12 mouse cellular contexts compared by ENCODE assay signal in the genomic region with DNA sequence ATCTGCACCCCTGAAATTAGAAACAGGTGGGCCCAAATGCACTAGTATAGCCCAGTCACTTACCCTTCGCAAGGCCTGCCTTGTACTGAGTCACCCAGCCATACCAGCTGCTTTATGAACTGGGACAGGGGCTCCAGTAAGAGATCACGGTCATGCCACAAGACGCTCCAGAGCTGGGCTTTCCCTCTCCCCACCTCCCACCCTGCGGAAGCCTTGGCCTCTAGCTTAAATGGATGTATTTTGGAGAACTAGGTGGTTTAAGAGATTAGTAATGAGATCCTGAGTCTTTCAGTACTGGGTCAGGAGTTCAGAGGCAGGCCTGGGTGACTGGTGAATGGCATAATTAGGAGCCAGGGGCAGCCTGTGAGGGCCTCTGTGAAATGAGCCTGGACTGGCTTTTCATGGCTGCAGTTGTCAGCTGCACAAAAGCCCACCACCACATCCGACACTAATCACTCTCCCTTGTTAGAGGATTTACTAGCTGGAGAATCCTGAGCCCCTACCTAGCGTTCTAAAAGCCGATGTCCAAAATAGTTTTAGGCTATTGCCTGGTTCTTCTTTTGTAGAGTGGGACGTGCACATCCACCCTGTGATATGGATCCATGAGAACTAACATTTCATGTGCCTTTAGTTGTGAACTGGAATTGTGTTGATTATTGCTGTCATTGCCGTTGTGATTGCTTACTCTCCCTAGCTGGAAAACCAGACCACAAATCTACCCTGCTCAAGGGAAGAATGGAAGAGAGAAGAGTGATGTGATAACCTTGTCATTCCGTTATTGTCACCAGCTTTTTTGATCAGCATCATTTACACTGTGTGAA.
DNase-seq lines count a peak whose midpoint lies in the region; ATAC-seq and TF ChIP-seq lines count a peak whose summit lies in the region.
"Had no signal": no experiment of that assay in that cellular context is flagged by ENCODE, and none has a peak within 500 bp of the region (broad histone marks: within the 10 kb centered on the region; RNA-seq: fewer than 3 reads in every experiment).

No protein-coding gene starts in this region.

- H3K27ac ChIP-seq in kidney, embryonic 14.5 days (ENCODE audit: low read depth, low read length) = no peak overlapping the region
- H3K27ac ChIP-seq in embryonic facial prominence, embryonic 14.5 days (replicated peaks; ENCODE audit: low read depth, low read length) = no peak overlapping the region
- H3K27ac ChIP-seq in limb, embryonic 11.5 days (replicated peaks; ENCODE audit: low read depth, low read length) = no peak overlapping the region
- H3K27ac ChIP-seq in neural tube, embryonic 14.5 days (ENCODE audit: low read depth, low read length) = no peak overlapping the region
- no peak overlapping the region for H3K27ac ChIP-seq in stomach, postnatal 0 days (replicated peaks)
- H3K27ac ChIP-seq: heart, adult 2 months; stomach, embryonic 15.5 days had no signal

- H3K4me1 ChIP-seq in kidney, embryonic 14.5 days (ENCODE audit: control insufficient read depth, insufficient read depth, low read length) = peaks cover 4% of the 10 kb centered on the region; the same call in 1 of the 2 replicates
- 0 out of 2 replicates have a peak, but pooled peaks cover 2% of the 10 kb centered on the region for H3K4me1 ChIP-seq in embryonic facial prominence, embryonic 14.5 days (ENCODE audit: control insufficient read depth, insufficient read depth, low read length)
- peaks cover 16% of the 10 kb centered on the region; the same call in 1 of the 2 replicates for H3K4me1 ChIP-seq in limb, embryonic 11.5 days (ENCODE audit: control insufficient read depth, insufficient read depth, low read length)
- H3K4me1 ChIP-seq in neural tube, embryonic 14.5 days (ENCODE audit: control insufficient read depth, insufficient read depth, low read length) = no peaks in the 10 kb centered on the region
- H3K4me1 ChIP-seq in stomach, postnatal 0 days (replicated peaks; ENCODE audit: control insufficient read depth, insufficient read depth) = no peaks in the 10 kb centered on the region
- H3K4me1 ChIP-seq: stomach, embryonic 15.5 days had no signal

- no peaks in the 10 kb centered on the region for H3K27me3 ChIP-seq in kidney, embryonic 14.5 days (ENCODE audit: control insufficient read depth, insufficient read depth, low read length)
- H3K27me3 ChIP-seq in embryonic facial prominence, embryonic 14.5 days (replicated peaks; ENCODE audit: control insufficient read depth, insufficient read depth, low read length) = no peaks in the 10 kb centered on the region
- no peaks in the 10 kb centered on the region for H3K27me3 ChIP-seq in limb, embryonic 11.5 days (ENCODE audit: control insufficient read depth, insufficient read depth, low read length)
- no peaks in the 10 kb centered on the region for H3K27me3 ChIP-seq in neural tube, embryonic 14.5 days (ENCODE audit: control insufficient read depth, insufficient read depth, low read length)
- H3K27me3 ChIP-seq in stomach, postnatal 0 days (ENCODE audit: control insufficient read depth, insufficient read depth, low read length) = no peaks in the 10 kb centered on the region
- H3K27me3 ChIP-seq: stomach, embryonic 15.5 days had no signal

- no peak for DNase-seq in kidney, postnatal 10 days
- DNase-seq in embryonic facial prominence, embryonic 14.5 days (ENCODE audit: low spot score) = peak; percentile 48
- peak; percentile 71 for DNase-seq in limb, embryonic 11.5 days (ENCODE audit: low spot score)
- DNase-seq in adrenal gland, postnatal 36 days = no peak
- no peak for DNase-seq in stomach, postnatal 0 days (ENCODE audit: low spot score)
- DNase-seq in right cerebral cortex, adult 2 months (ENCODE audit: low spot score in 2 of 2) = no peak
- DNase-seq: B cell, adult 2 months; heart, adult 2 months; left cerebral cortex, postnatal 4 days had no signal

- no peaks in the 10 kb centered on the region for H3K36me3 ChIP-seq in kidney, embryonic 14.5 days (ENCODE audit: control insufficient read depth, insufficient read depth, low read length)
- no peaks in the 10 kb centered on the region for H3K36me3 ChIP-seq in embryonic facial prominence, embryonic 14.5 days (ENCODE audit: control insufficient read depth, insufficient read depth, low read length)
- no peaks in the 10 kb centered on the region for H3K36me3 ChIP-seq in limb, embryonic 11.5 days (ENCODE audit: control insufficient read depth, insufficient read depth, low read length)
- H3K36me3 ChIP-seq in neural tube, embryonic 14.5 days (ENCODE audit: control insufficient read depth, insufficient read depth, low read length) = no peaks in the 10 kb centered on the region
- H3K36me3 ChIP-seq in stomach, postnatal 0 days (ENCODE audit: control insufficient read depth, insufficient read depth, low read length) = no peaks in the 10 kb centered on the region
- H3K36me3 ChIP-seq: stomach, embryonic 15.5 days had no signal

- no peak overlapping the region for H3K4me2 ChIP-seq in kidney, embryonic 14.5 days (replicated peaks; ENCODE audit: low read depth, low read length)
- no peak overlapping the region for H3K4me2 ChIP-seq in embryonic facial prominence, embryonic 14.5 days (ENCODE audit: low read depth, low read length)
- no peak overlapping the region for H3K4me2 ChIP-seq in limb, embryonic 11.5 days (ENCODE audit: low read depth, severe bottlenecking)
- H3K4me2 ChIP-seq in neural tube, embryonic 14.5 days (ENCODE audit: low read depth, low read length) = no peak overlapping the region
- H3K4me2 ChIP-seq in stomach, postnatal 0 days (replicated peaks; ENCODE audit: low read depth) = no peak overlapping the region
- H3K4me2 ChIP-seq: stomach, embryonic 15.5 days had no signal

- H3K9ac ChIP-seq in kidney, embryonic 14.5 days (ENCODE audit: low read depth, low read length) = no peak overlapping the region
- H3K9ac ChIP-seq in embryonic facial prominence, embryonic 14.5 days (ENCODE audit: low read depth, low read length) = no peak overlapping the region
- no peak overlapping the region for H3K9ac ChIP-seq in limb, embryonic 11.5 days (ENCODE audit: low read length)
- no peak overlapping the region for H3K9ac ChIP-seq in neural tube, embryonic 14.5 days (replicated peaks; ENCODE audit: low read depth, low read length)
- H3K9ac ChIP-seq in stomach, postnatal 0 days (ENCODE audit: low read length) = no peak overlapping the region
- H3K9ac ChIP-seq: stomach, embryonic 15.5 days had no signal

- no peaks in the 10 kb centered on the region for H3K9me3 ChIP-seq in kidney, embryonic 14.5 days (ENCODE audit: control insufficient read depth, low read length)
- no peaks in the 10 kb centered on the region for H3K9me3 ChIP-seq in embryonic facial prominence, embryonic 14.5 days (ENCODE audit: control insufficient read depth, low read length)
- no peaks in the 10 kb centered on the region for H3K9me3 ChIP-seq in limb, embryonic 11.5 days (ENCODE audit: control insufficient read depth, low read length)
- no peaks in the 10 kb centered on the region for H3K9me3 ChIP-seq in neural tube, embryonic 14.5 days (ENCODE audit: control insufficient read depth, low read length)
- no peaks in the 10 kb centered on the region for H3K9me3 ChIP-seq in stomach, postnatal 0 days (ENCODE audit: control insufficient read depth, low read length)
- H3K9me3 ChIP-seq: stomach, embryonic 15.5 days had no signal

- 37% methylated on average over 10 of the region's 10 CpGs for WGBS in kidney, embryonic 14.5 days
- whole genome bisulfite sequencing in embryonic facial prominence, embryonic 14.5 days = 29% methylated on average over 10 of the region's 10 CpGs
- WGBS in limb, embryonic 11.5 days = 12% methylated on average over 10 of the region's 10 CpGs
- WGBS in neural tube, embryonic 14.5 days = 17% methylated on average over 10 of the region's 10 CpGs
- WGBS in stomach, postnatal 0 days = 74% methylated on average over 10 of the region's 10 CpGs

- ATAC-seq in kidney, embryonic 14.5 days (ENCODE audit: low FRiP score, low TSS enrichment) = peak; percentile 92
- peak; percentile 91 for ATAC-seq in embryonic facial prominence, embryonic 14.5 days (ENCODE audit: low read depth)
- ATAC-seq in limb, embryonic 11.5 days (ENCODE audit: insufficient number of reproducible peaks, low FRiP score, low TSS enrichment, low read depth) = peak; percentile 92
- ATAC-seq in neural tube, embryonic 14.5 days (ENCODE audit: low read depth) = 0 out of 2 replicates have a peak, but pooled peaks have one; percentile 45
- ATAC-seq in stomach, postnatal 0 days (ENCODE audit: low FRiP score, low TSS enrichment) = no peak

- no peak overlapping the region for H3K4me3 ChIP-seq in kidney, embryonic 14.5 days (ENCODE audit: low read length)
- H3K4me3 ChIP-seq in embryonic facial prominence, embryonic 14.5 days (ENCODE audit: low read depth, low read length) = no peak overlapping the region
- no peak overlapping the region for H3K4me3 ChIP-seq in limb, embryonic 11.5 days (ENCODE audit: low read depth, low read length)
- H3K4me3 ChIP-seq in neural tube, embryonic 14.5 days (ENCODE audit: low read depth, low read length) = no peak overlapping the region
- no peak overlapping the region for H3K4me3 ChIP-seq in stomach, postnatal 0 days (ENCODE audit: low read depth, low read length)
- H3K4me3 ChIP-seq: heart, adult 2 months; stomach, embryonic 15.5 days had no signal

- TF ChIP-seq EP300 in stomach, postnatal 0 days (optimal IDR thresholded peaks at IDR 0.05) = no peak

- no peak for TF ChIP-seq CTCF in stomach, postnatal 0 days (IDR thresholded peaks at IDR 0.05; ENCODE audit: low read depth)

Comparison
In these comparisons a context has a peak if more than half of its experiments do, and no peak if none do; other contexts are left out.
1. DNase-seq: peak in embryonic facial prominence, embryonic 14.5 days (single experiment) and limb, embryonic 11.5 days (single experiment); none in kidney, postnatal 10 days (single experiment), adrenal gland, postnatal 36 days (0 of 2), stomach, postnatal 0 days (single experiment) and right cerebral cortex, adult 2 months (0 of 2).